Mouse (Mus musculus) ES-Bruce4 (cell line): ENCODE results near the gene Ttc24.

Source experiments
- CTCF ChIP-seq: IDR thresholded peaks from one replicate; pipeline ENCODE4 v1.8.1; 2011; ENCODE audit warnings: low read depth, low read length
- EP300 ChIP-seq: IDR thresholded peaks from 2 replicates; pipeline ENCODE4 v1.6.1; 2011; ENCODE audit warnings: low read depth, low read length; ENCODE audit not compliant: insufficient read depth
- POLR2A ChIP-seq: IDR thresholded peaks from one replicate; pipeline ENCODE4 v1.8.1; 2011; ENCODE audit warnings: low read length; ENCODE audit not compliant: insufficient read depth

- no peak for TF ChIP-seq CTCF
- TF ChIP-seq POLR2A, result no peak
- TF ChIP-seq EP300, result no peak
Observed at GRCm38 (mm10) chr3:88084001-88084400, 5.9 kb upstream of the Ttc24 start.
